Mouse (Mus musculus): ENCODE data around the gene Lhfpl4. TPM values are rescaled to one million over a fixed set of nuclear protein-coding genes. Genes with fewer than 3 reads are reported as not detected.

Gene Lhfpl4
- polyA plus RNA-seq, 1 experiment: 0.43 TPM

GRCm38 (mm10) chr6:113154071-113154470 lies 41.1 kb downstream of the Lhfpl4 start:
- Histone ChIP-seq H3K4me3 (ENCODE audit: low read depth, low read length) (no peak overlapping the region), H3K27me3 (ENCODE audit: control insufficient read depth, insufficient read depth, low read length) (no peaks in the 10 kb centered on the region), H3K36me3 (ENCODE audit: control insufficient read depth, insufficient read depth, low read length) (peaks cover 61% of the 10 kb centered on the region), H3K27ac (ENCODE audit: insufficient read depth, low read depth, low read length) (no peak overlapping the region), H3K4me1 (ENCODE audit: control insufficient read depth, insufficient read depth, insufficient read length, low read length) (no peaks in the 10 kb centered on the region)
- 96% methylated on average over 8 of the region's 8 CpGs for WGBS
- TF ChIP-seq CTCF (IDR thresholded peaks at IDR 0.05; ENCODE audit: extremely low read depth, insufficient read length, insufficient replicate concordance, low read depth, low read length) (no peak), POLR2A (IDR thresholded peaks at IDR 0.05; ENCODE audit: low read depth, low read length) (no peak)

GRCm38 (mm10) chr6:113145249-113145648 lies 49.9 kb downstream of the Lhfpl4 start:
- 98% methylated on average over 4 of the region's 4 CpGs for WGBS
- Histone ChIP-seq H3K36me3 (ENCODE audit: control insufficient read depth, insufficient read depth, low read length) (peaks cover 56% of the 10 kb centered on the region), H3K27me3 (ENCODE audit: control insufficient read depth, insufficient read depth, low read length) (no peaks in the 10 kb centered on the region), H3K4me3 (ENCODE audit: low read depth, low read length) (no peak overlapping the region), H3K27ac (ENCODE audit: insufficient read depth, low read depth, low read length) (no peak overlapping the region), H3K4me1 (ENCODE audit: control insufficient read depth, insufficient read depth, insufficient read length, low read length) (peaks cover 17% of the 10 kb centered on the region)
- TF ChIP-seq CTCF (IDR thresholded peaks at IDR 0.05; ENCODE audit: extremely low read depth, insufficient read length, insufficient replicate concordance, low read depth, low read length): no peak
- no peak for TF ChIP-seq POLR2A (IDR thresholded peaks at IDR 0.05; ENCODE audit: low read depth, low read length)

- no peak overlapping the region; the same call in 1 of the 2 replicates for H3K27ac ChIP-seq (ENCODE audit: insufficient read depth, low read depth, low read length)
- no peak overlapping the region for H3K4me3 ChIP-seq (ENCODE audit: low read depth, low read length)
- H3K36me3 ChIP-seq (ENCODE audit: control insufficient read depth, insufficient read depth, low read length): peaks cover 53% of the 10 kb centered on the region
Measured at GRCm38 (mm10) chr6:113144764-113145163, 50.4 kb downstream of the Lhfpl4 start.

DNA sequence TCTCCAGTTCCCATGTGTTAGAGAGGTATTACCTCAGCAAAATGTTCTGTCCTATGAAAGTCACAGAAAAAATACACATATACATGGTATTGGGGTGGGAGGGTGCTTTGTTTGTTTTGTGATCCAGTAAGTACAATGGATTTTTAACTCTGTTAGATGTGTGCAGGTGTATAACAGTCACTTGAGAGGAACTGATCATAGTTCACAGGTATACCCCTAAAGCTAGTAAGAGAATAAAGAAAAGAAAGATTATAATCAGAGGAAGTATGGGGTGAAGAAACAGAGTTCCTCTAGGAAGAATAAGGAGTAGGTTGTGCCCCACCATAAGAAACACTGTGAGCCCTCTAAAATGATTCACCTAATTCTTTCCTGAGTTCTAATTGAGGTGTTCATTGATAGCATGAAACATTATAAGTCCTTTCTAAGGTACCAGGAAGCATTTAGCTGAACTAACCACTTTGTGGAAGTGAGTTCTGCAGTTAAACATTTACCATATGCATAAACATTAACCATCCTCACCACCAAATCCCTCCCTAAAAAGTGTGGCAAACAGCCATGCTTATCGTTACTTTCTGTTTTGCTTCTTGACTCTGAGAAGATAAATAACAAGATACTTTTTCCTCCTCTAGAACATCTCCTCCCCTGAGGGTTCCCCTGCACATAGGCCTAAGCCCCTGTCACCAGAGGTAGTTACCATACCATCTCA lies 53.6 kb downstream of the Lhfpl4 start:
- Histone ChIP-seq H3K36me3 (ENCODE audit: control insufficient read depth, insufficient read depth, low read length) (peaks cover 48% of the 10 kb centered on the region), H3K27ac (ENCODE audit: insufficient read depth, low read depth, low read length) (peak overlapping the region; percentile 81), H3K4me1 (ENCODE audit: control insufficient read depth, insufficient read depth, insufficient read length, low read length) (peaks cover 17% of the 10 kb centered on the region), H3K4me3 (ENCODE audit: low read depth, low read length) (0 out of 2 replicates have a peak overlapping the region, but pooled peaks have one; percentile 22), H3K27me3 (ENCODE audit: control insufficient read depth, insufficient read depth, low read length) (no peaks in the 10 kb centered on the region)
- WGBS: 2% methylated on average over 1 of the region's 1 CpGs
- no peak for TF ChIP-seq POLR2A (IDR thresholded peaks at IDR 0.05; ENCODE audit: low read depth, low read length)
- TF ChIP-seq CTCF (IDR thresholded peaks at IDR 0.05; ENCODE audit: extremely low read depth, insufficient read length, insufficient replicate concordance, low read depth, low read length): no peak

More at GRCm38 (mm10) chr6:113144764-113145163, 50.4 kb downstream of the Lhfpl4 start:
- Histone ChIP-seq H3K27me3 (ENCODE audit: control insufficient read depth, insufficient read depth, low read length) (no peaks in the 10 kb centered on the region), H3K4me1 (ENCODE audit: control insufficient read depth, insufficient read depth, insufficient read length, low read length) (peaks cover 17% of the 10 kb centered on the region)
- 46% methylated on average over 1 of the region's 1 CpGs for WGBS
- no peak for TF ChIP-seq CTCF (IDR thresholded peaks at IDR 0.05; ENCODE audit: extremely low read depth, insufficient read length, insufficient replicate concordance, low read depth, low read length)

DNA sequence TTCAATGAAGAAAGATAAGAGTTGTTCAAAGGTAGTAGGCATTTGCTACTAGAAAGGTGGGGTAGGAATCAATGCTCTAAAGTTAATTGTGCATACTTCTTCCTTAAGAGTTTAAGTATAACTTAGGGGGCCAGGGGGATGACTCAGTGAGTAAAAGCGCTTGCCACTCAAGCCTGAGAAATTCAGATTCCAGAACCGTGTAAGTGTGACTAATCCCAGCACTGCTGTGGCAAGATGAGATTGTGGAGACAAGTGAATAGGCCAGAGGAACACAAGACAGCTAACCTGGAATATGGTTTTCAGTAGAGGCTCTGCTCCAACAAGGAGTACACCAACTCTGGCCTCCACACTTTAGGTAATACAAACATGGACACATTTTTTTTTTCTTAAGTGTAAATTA lies 61.8 kb downstream of the Lhfpl4 start:
- 73% methylated on average over 2 of the region's 2 CpGs for WGBS
- TF ChIP-seq CTCF (IDR thresholded peaks at IDR 0.05; ENCODE audit: extremely low read depth, insufficient read length, insufficient replicate concordance, low read depth, low read length) (no peak), POLR2A (IDR thresholded peaks at IDR 0.05; ENCODE audit: low read depth, low read length) (no peak)
- H3K27ac ChIP-seq (ENCODE audit: insufficient read depth, low read depth, low read length): no peak overlapping the region
- no peak overlapping the region for H3K4me3 ChIP-seq (ENCODE audit: low read depth, low read length)
- no peaks in the 10 kb centered on the region for H3K4me1 ChIP-seq (ENCODE audit: control insufficient read depth, insufficient read depth, insufficient read length, low read length)
- peaks cover 49% of the 10 kb centered on the region for H3K36me3 ChIP-seq (ENCODE audit: control insufficient read depth, insufficient read depth, low read length)
- H3K27me3 ChIP-seq (ENCODE audit: control insufficient read depth, insufficient read depth, low read length): no peaks in the 10 kb centered on the region

GRCm38 (mm10) chr6:113120806-113121205 lies 74.4 kb downstream of the Lhfpl4 start:
- Histone ChIP-seq H3K27ac (ENCODE audit: insufficient read depth, low read depth, low read length) (no peak overlapping the region), H3K4me3 (ENCODE audit: low read depth, low read length) (no peak overlapping the region), H3K27me3 (ENCODE audit: control insufficient read depth, insufficient read depth, low read length) (no peaks in the 10 kb centered on the region), H3K4me1 (ENCODE audit: control insufficient read depth, insufficient read depth, insufficient read length, low read length) (no peaks in the 10 kb centered on the region), H3K36me3 (ENCODE audit: control insufficient read depth, insufficient read depth, low read length) (peaks cover 69% of the 10 kb centered on the region)
- 89% methylated on average over 10 of the region's 10 CpGs for WGBS
- TF ChIP-seq POLR2A (IDR thresholded peaks at IDR 0.05; ENCODE audit: low read depth, low read length) (no peak), CTCF (IDR thresholded peaks at IDR 0.05; ENCODE audit: extremely low read depth, insufficient read length, insufficient replicate concordance, low read depth, low read length) (no peak)

Other genes starting within 250 kb of the Lhfpl4 start
- 0.63 and 0.77 TPM in 2 replicates for gene Srgap3, start 248.1 kb downstream of the Lhfpl4 start, polyA plus RNA-seq (2012; rRNA removed)
- 3.9 and 5.4 TPM in 2 replicates for gene Thumpd3, start 149.2 kb downstream of the Lhfpl4 start, polyA plus RNA-seq (2012; rRNA removed)
- gene Setd5, start 118.0 kb downstream of the Lhfpl4 start, polyA plus RNA-seq (2012; rRNA removed): 15.3 and 25.4 TPM in 2 replicates
- 23.3 and 66.0 TPM in 2 replicates for gene Mtmr14, start 42.5 kb upstream of the Lhfpl4 start, polyA plus RNA-seq (2012; rRNA removed)
- gene Cpne9, start 86.9 kb upstream of the Lhfpl4 start, polyA plus RNA-seq (2012; rRNA removed): not detected in 2 replicates
- 7.4 and 12.9 TPM in 2 replicates for gene Brpf1, start 111.8 kb upstream of the Lhfpl4 start, polyA plus RNA-seq (2012; rRNA removed)
- 7.9 and 10.9 TPM in 2 replicates for gene Ogg1, start 131.6 kb upstream of the Lhfpl4 start, polyA plus RNA-seq (2012; rRNA removed)
- 16.6 and 19.2 TPM in 2 replicates for gene Camk1, start 148.6 kb upstream of the Lhfpl4 start, polyA plus RNA-seq (2012; rRNA removed)
- 10.9 and 24.5 TPM in 2 replicates for gene Tada3, start 182.5 kb upstream of the Lhfpl4 start, polyA plus RNA-seq (2012; rRNA removed)
- 45.9 and 96.0 TPM in 2 replicates for gene Arpc4, start 182.7 kb upstream of the Lhfpl4 start, polyA plus RNA-seq (2012; rRNA removed)
- gene Ttll3, start 193.9 kb upstream of the Lhfpl4 start, polyA plus RNA-seq (2012; rRNA removed): 5.9 and 14.9 TPM in 2 replicates
- 25.8 and 71.6 TPM in 2 replicates for gene Rpusd3, start 224.0 kb upstream of the Lhfpl4 start, polyA plus RNA-seq (2012; rRNA removed)
- 156 and 346 TPM in 2 replicates for gene Cidec, start 240.4 kb upstream of the Lhfpl4 start, polyA plus RNA-seq (2012; rRNA removed)
- gene Jagn1, start 247.2 kb upstream of the Lhfpl4 start, polyA plus RNA-seq (2012; rRNA removed): 36.9 and 39.4 TPM in 2 replicates

Measured in small intestine, adult 2 months (tissue).